Mouse (Mus musculus) embryonic facial prominence, embryonic 13.5 days (tissue): Measurements from ENCODE around the gene Map10. TPM values are rescaled to one million over a fixed set of nuclear protein-coding genes. Genes with fewer than 3 reads are reported as not detected.

Experiments used
- ATAC-seq: fragments of 200-750 bp; cut with Nextera tagmentation; 2 replicates; pipeline ENCODE4 v1.8.0; 2017; ENCODE audit warnings: low read depth; ENCODE audit not compliant: insufficient number of reproducible peaks, insufficient read depth, low FRiP score, low TSS enrichment
- H3K27ac ChIP-seq: fragments of 300-500 bp; sonication (generic); 2 replicates; pipeline ENCODE4 v1.5.1; 2015; ENCODE audit warnings: moderate library complexity, mild to moderate bottlenecking, inconsistent platforms
- H3K27me3 ChIP-seq: fragments of 300-500 bp; sonication (generic); 2 replicates; pipeline ENCODE4 v1.6.1; 2015; ENCODE audit warnings: mild to moderate bottlenecking, inconsistent platforms
- H3K36me3 ChIP-seq: fragments of 300-500 bp; sonication (generic); 2 replicates; pipeline ENCODE4 v1.6.1; 2015; ENCODE audit warnings: mild to moderate bottlenecking, inconsistent platforms
- H3K4me1 ChIP-seq: fragments of 300-500 bp; sonication (generic); 2 replicates; pipeline ENCODE4 v1.6.1; 2015; ENCODE audit warnings: inconsistent platforms
- H3K4me2 ChIP-seq: fragments of 300-500 bp; sonication (generic); 2 replicates; pipeline ENCODE4 v1.6.1; 2015; ENCODE audit warnings: moderate library complexity, mild to moderate bottlenecking, inconsistent platforms
- H3K4me3 ChIP-seq: fragments of 300-500 bp; sonication (generic); 2 replicates; pipeline ENCODE4 v1.5.1; 2015; ENCODE audit warnings: mild to moderate bottlenecking, inconsistent platforms
- H3K9ac ChIP-seq: fragments of 300-500 bp; sonication (generic); 2 replicates; pipeline ENCODE4 v1.6.1; 2015; ENCODE audit warnings: mild to moderate bottlenecking, inconsistent platforms
- H3K9me3 ChIP-seq: fragments of 300-500 bp; sonication (generic); 2 replicates; pipeline ENCODE4 v1.6.1; 2016; ENCODE audit warnings: inconsistent platforms
- WGBS: fragments of 180-500 bp; shearing (Covaris S2); methylation state at CpG from one replicate; pipeline ENCODE4 v1.1.7; 2015; ENCODE audit warnings: mixed read lengths; 5-methylcytosine and 5-hydroxymethylcytosine counted together
- polyA plus RNA-seq: library from polyadenylated mRNA; unstranded; fragments of >200 nt; fragmentation: Nextera tagmentation; extraction: Ambion mirVana; gene quantifications from 2 replicates; pipeline ENCODE4 v1.2.1, GENCODE M21; 2015

The Map10 gene
- polyA plus RNA-seq, 1 experiment from 2014 or later, result 5.7 TPM

DNA sequence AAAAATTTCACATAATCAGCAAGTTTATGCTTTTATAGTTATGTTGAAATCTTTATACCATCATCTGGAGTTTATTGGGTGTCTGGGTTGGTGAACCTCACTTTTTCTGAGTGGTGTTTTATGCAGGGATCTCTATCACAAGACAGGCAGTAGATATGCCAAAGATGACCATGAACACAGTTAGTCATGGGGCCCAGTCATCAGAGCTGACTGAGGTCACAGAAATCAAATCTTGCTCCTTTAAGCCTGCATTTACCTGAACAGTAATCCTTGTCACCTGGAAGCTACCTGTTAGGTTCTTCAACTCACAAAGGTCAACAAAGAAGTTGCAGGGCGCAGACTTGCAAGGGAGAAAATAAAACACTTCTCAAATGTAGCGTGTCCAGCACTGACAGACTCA lies 14.8 kb upstream of the Map10 start:
- H3K27me3 ChIP-seq, result no peaks in the 10 kb centered on the region
- H3K4me1 ChIP-seq, result peaks cover 11% of the 10 kb centered on the region

DNA sequence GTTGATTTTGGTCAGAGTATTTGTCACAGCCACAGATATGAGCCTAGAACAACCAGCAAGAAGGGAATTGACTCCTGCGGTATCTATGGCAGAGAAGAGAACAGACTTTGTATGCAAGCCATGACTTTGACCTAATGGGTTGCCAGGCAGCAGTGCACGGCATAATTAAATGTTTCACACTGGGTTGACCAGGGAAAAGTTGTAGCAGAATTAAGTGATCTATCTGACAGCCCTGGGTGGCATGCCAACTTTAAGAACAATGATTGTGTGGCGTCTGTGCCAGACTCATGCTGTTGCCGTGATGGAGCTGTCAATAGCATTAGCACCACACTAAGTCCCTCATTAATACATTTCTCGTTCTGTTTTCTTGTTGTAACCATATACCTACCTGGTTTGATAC lies 11.1 kb upstream of the Map10 start:
- Histone ChIP-seq H3K9ac (no peak overlapping the region), H3K9me3 (no peaks in the 10 kb centered on the region), H3K27ac (no peak overlapping the region), H3K4me3 (no peak overlapping the region), H3K4me1 (0 out of 2 replicates have a peak, but pooled peaks cover 8% of the 10 kb centered on the region), H3K4me2 (no peak overlapping the region), H3K36me3 (no peaks in the 10 kb centered on the region), H3K27me3 (no peaks in the 10 kb centered on the region)
- no peak for ATAC-seq
- WGBS, result 85% methylated on average over 5 of the region's 5 CpGs

More for the DNA sequence above, 14.8 kb upstream of the Map10 start:
- H3K9me3 ChIP-seq, result no peaks in the 10 kb centered on the region
- 90% methylated on average over 2 of the region's 2 CpGs for WGBS
- H3K4me2 ChIP-seq, result no peak overlapping the region
- no peaks in the 10 kb centered on the region for H3K36me3 ChIP-seq
- no peak overlapping the region for H3K9ac ChIP-seq
- H3K27ac ChIP-seq, result no peak overlapping the region
- no peak for ATAC-seq
- no peak overlapping the region for H3K4me3 ChIP-seq

DNA sequence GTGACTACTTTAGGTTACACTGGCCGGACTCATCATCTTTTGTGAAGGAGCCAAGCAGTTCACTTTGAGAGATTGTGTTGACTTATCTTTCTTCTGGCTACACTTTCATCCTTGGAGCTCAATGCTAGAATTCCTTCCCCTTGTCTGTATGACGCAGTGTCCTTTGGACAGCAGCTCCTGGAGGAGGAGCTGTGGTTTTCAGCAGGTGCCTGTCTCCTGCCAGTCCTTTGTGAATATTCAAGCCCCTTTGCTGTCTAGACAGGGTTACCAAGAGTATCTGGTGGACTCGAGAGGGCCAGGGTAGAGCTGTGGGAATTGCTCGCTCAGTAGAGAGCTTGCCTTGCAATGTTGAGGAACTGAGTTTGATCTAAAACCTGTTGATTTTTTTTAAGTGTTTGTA lies 10.7 kb upstream of the Map10 start:
- ATAC-seq, result no peak
- 73% methylated on average over 4 of the region's 4 CpGs for WGBS
- Histone ChIP-seq H3K36me3 (no peaks in the 10 kb centered on the region), H3K4me1 (0 out of 2 replicates have a peak, but pooled peaks cover 8% of the 10 kb centered on the region), H3K4me2 (no peak overlapping the region), H3K9me3 (no peaks in the 10 kb centered on the region), H3K27me3 (no peaks in the 10 kb centered on the region), H3K9ac (no peak overlapping the region), H3K27ac (no peak overlapping the region), H3K4me3 (no peak overlapping the region)

DNA sequence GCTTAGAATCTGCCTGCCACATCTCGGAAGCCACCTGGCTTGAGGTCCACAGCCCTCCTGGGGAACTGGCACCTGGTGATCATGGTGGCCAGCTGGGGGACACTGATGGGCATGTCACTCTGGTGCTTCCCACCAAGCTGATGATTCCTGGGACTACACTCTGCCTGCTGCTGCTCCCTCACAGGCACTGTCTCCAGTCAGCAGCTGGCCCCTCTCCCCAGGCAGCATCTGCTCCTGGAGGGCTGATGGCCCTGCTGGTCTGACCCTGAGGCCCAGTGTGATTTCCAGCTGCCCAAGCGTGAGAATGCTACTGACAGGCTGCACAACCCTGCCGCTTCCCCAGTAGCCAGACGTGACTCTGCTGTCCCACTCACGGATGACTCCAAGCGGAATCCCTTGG lies 9.2 kb upstream of the Map10 start:
- H3K4me1 ChIP-seq, result peaks cover 11% of the 10 kb centered on the region
- H3K27ac ChIP-seq, result no peak overlapping the region
- H3K36me3 ChIP-seq, result no peaks in the 10 kb centered on the region
- H3K9ac ChIP-seq, result no peak overlapping the region
- no peak for ATAC-seq
- no peak overlapping the region for H3K4me2 ChIP-seq
- 90% methylated on average over 6 of the region's 6 CpGs for WGBS
- no peaks in the 10 kb centered on the region for H3K27me3 ChIP-seq
- no peaks in the 10 kb centered on the region for H3K9me3 ChIP-seq
- H3K4me3 ChIP-seq, result no peak overlapping the region

DNA sequence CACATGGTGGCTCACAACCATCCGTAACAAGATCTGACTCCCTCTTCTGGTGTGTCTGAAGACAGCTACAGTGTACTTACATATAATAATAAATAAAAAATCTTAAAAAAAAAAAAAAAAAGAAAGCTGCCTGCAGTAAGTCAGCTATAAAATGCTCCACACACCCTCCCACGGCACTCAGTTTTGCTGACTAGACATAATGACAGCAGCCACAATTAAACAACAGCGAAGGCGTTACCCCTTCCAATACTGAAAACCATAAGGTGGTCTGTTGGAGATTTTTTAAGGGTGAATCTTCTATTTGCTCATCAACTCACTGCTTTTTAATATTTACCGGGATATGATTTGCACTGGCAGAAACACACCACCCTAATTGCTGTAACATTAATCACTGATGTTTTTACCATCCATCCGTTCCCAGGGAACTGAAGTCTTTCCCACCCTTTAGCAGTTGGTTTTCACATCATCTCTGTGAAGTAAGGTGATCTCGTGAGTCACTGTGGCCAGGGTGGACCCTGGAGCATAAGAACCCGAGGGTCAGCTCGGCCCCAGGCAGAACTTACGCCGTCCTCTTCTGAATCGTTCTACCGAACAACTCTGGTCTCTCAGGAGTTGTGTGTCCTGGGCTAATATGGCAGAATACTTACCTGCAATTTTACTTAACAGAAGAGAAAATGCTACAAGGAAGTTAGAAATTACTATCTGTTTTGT lies 7.5 kb upstream of the Map10 start:
- Histone ChIP-seq H3K4me2 (no peak overlapping the region), H3K36me3 (no peaks in the 10 kb centered on the region), H3K4me1 (peaks cover 22% of the 10 kb centered on the region), H3K4me3 (no peak overlapping the region), H3K9ac (no peak overlapping the region), H3K9me3 (no peaks in the 10 kb centered on the region), H3K27ac (no peak overlapping the region), H3K27me3 (no peaks in the 10 kb centered on the region)
- ATAC-seq, result no peak
- WGBS, result 82% methylated on average over 12 of the region's 13 CpGs

DNA sequence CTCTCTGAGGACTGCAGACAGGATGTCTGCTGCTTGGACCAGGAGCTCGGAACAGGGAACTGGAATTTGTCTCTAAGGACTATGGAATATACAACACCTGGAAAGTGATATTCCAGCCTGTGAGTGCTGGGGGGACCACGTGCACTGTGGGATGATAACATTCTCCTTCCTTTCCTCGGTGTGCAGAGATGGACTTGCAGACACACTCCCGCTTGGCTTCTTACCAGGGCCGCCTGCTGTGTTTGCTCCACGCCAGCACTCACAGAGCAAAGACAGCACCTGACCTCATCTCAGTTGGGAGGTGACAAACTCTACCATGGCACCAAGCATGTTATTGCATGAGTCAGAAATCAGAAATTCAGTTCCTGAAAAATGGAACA lies 7.0 kb upstream of the Map10 start:
- H3K4me3 ChIP-seq, result no peak overlapping the region
- H3K4me1 ChIP-seq, result peaks cover 22% of the 10 kb centered on the region
- H3K9ac ChIP-seq, result no peak overlapping the region
- no peaks in the 10 kb centered on the region for H3K36me3 ChIP-seq
- WGBS, result 72% methylated on average over 6 of the region's 6 CpGs
- no peaks in the 10 kb centered on the region for H3K27me3 ChIP-seq
- H3K4me2 ChIP-seq, result no peak overlapping the region
- H3K9me3 ChIP-seq, result no peaks in the 10 kb centered on the region
- no peak for ATAC-seq
- no peak overlapping the region for H3K27ac ChIP-seq

DNA sequence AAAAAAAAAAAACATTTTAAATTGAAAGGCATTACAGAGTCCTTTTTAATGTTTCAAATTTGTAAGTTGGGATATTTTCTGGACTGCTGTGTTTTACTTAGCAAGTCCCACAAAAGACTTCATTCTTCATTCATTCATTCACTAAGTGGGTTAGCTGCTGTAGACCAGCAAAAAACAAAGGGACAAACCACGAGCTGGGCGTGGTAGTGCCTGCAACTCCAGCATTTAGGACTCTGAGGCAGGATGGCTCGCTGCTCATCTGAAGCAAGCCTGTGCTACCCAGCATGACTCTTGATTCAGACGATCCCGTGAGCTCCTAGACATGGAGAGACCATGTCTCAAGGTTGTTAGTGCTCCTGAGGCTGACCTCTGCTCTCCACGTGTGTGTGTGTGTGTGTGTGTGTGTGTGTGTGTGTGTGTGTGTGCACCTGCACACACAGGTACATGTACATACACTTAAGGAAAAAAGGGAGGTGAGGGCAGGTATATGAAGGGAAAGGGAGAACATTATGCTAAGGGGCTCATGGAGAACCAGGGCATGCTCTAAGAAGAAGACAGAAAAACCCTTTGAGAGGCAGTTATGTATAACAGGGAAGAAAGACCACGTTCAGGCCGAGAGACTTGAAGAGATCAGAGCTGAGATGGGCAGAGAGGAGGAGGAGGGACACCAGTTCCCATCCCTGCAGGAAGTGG lies 4.3 kb upstream of the Map10 start:
- no peak overlapping the region for H3K27ac ChIP-seq
- H3K4me1 ChIP-seq, result peaks cover 27% of the 10 kb centered on the region
- H3K36me3 ChIP-seq, result peaks cover 2% of the 10 kb centered on the region; the same call in 1 of the 2 replicates
- H3K4me2 ChIP-seq, result no peak overlapping the region
- no peak overlapping the region for H3K9ac ChIP-seq
- no peak overlapping the region for H3K4me3 ChIP-seq
- WGBS, result 57% methylated on average over 8 of the region's 8 CpGs
- H3K27me3 ChIP-seq, result no peaks in the 10 kb centered on the region
- ATAC-seq, result no peak
- peaks cover 6% of the 10 kb centered on the region for H3K9me3 ChIP-seq

DNA sequence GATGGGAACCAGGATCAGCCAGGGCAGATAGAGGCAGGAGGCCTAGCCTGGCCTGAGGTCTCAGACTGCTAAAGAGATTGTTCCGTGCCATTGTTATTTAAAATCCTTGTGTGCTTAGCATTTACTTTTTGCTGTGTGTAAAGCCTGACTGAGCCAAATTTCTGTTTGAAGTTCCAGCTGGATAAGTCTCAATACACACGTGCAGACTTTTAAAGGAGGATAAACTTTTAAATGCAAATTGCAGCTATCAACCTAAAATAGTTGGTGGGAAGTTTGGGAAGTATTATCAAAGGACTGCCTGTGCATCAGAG lies 3.8 kb upstream of the Map10 start:
- H3K9ac ChIP-seq, result no peak overlapping the region

DNA sequence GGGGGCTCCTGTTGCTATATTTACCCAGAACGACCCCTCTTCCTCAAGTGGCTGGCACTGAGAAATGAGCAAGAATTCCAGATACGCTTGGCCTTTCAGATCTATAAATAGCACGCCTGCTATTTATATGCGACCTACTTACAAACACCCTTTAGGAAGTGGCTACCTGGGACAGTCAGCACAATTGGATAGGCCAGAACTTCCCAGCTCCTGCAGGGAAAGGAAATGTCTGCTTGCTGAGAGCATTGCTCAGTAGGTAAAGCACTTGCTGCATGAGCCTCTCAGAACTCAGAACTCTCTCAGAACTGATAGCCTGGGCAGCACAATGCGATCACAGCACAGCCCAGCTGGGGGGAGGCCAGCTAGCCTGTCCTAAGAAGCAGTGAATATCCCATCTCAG lies 3.4 kb upstream of the Map10 start:
- Histone ChIP-seq H3K9me3 (peaks cover 14% of the 10 kb centered on the region), H3K36me3 (peaks cover 10% of the 10 kb centered on the region), H3K27ac (no peak overlapping the region), H3K27me3 (no peaks in the 10 kb centered on the region), H3K4me3 (no peak overlapping the region), H3K4me1 (peaks cover 27% of the 10 kb centered on the region), H3K4me2 (no peak overlapping the region), H3K9ac (no peak overlapping the region)
- WGBS, result 35% methylated on average over 5 of the region's 5 CpGs
- ATAC-seq, result no peak

More for the DNA sequence above, 3.8 kb upstream of the Map10 start:
- Histone ChIP-seq H3K27ac (no peak overlapping the region), H3K4me2 (no peak overlapping the region), H3K4me1 (peaks cover 27% of the 10 kb centered on the region), H3K27me3 (no peaks in the 10 kb centered on the region), H3K36me3 (peaks cover 7% of the 10 kb centered on the region), H3K9me3 (peaks cover 11% of the 10 kb centered on the region), H3K4me3 (no peak overlapping the region)
- WGBS, result 23% methylated on average over 2 of the region's 2 CpGs
- no peak for ATAC-seq

DNA sequence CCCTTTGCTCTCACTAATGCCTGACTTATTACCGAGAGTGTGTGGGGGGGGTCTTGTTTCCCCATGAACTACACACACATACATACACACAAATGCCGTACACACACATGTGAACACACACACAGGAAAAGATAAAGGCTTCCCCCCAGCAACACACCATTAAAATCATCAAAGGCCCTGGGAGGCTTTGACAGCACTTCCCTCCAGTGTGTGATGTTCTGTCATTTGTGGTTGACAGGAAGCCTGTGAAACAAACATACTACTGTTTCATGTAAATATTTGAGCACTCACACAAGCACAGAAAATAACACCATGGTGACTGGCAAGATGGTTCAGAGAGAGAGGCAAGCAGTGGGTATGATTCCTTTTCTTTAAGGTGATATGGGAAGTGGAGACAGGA lies 2.4 kb upstream of the Map10 start:
- Histone ChIP-seq H3K27ac (no peak overlapping the region), H3K27me3 (no peaks in the 10 kb centered on the region), H3K36me3 (peaks cover 20% of the 10 kb centered on the region), H3K4me2 (no peak overlapping the region), H3K9ac (no peak overlapping the region), H3K9me3 (peaks cover 25% of the 10 kb centered on the region), H3K4me3 (no peak overlapping the region), H3K4me1 (peaks cover 27% of the 10 kb centered on the region)
- no peak for ATAC-seq
- WGBS, result 90% methylated on average over 2 of the region's 2 CpGs

DNA sequence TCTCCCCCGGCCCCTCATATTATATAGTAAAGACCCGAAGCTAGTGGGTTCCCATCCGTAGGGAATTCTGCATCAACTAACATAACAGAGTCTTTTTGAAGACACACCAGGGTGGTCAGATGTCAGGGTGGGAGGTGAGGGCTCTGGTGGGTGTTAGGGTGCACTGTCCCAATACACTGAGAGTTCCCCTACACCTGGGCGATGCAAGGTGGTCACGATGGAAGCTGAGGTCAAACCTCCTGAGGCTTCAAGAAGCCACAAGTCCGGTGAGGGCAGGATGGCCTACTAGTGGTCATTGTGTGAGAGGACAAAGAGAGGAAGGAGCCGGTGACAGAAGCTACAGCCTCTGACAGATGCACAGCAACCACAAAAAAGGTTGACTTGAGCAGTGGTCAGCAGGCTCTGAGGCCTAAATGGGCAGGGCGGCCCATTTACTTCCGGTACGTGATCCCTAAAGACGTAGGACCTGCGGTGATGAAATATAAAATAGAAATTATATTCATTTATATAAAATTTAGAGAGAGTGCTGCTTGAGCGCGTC lies 389 bp upstream of the Map10 start:
- H3K27ac ChIP-seq, result no peak overlapping the region
- no peak for ATAC-seq
- 77% methylated on average over 14 of the region's 14 CpGs for WGBS
- H3K36me3 ChIP-seq, result peaks cover 21% of the 10 kb centered on the region
- H3K27me3 ChIP-seq, result no peaks in the 10 kb centered on the region
- peaks cover 26% of the 10 kb centered on the region for H3K9me3 ChIP-seq
- peak overlapping the region; percentile 87 for H3K4me2 ChIP-seq
- H3K4me3 ChIP-seq, result peak overlapping the region; percentile 57
- no peak overlapping the region for H3K9ac ChIP-seq
- peaks cover 19% of the 10 kb centered on the region for H3K4me1 ChIP-seq

DNA sequence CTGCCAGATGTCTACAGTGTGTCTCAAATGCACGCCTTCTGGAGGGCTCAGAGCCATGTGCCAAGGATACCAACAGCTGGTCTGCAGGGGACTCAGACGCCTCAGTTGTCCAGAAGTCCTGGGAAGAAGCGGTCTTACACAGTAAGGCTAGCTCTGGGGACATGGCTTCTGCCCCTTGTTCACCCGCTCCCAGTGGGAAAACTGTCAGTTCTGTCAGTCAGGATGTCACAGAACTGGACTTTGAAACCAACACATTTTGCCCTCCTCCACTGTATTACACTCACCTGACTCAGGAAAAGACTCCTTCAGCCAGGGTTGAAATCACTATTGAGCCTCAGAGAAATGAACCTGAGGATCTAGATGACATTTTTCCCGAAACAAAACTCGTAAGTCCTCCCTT lies 802 bp downstream of the Map10 start:
- peak overlapping the region; percentile 84 for H3K9ac ChIP-seq
- 95% methylated on average over 6 of the region's 6 CpGs for WGBS
- H3K9me3 ChIP-seq, result peaks cover 26% of the 10 kb centered on the region
- ATAC-seq, result peak; percentile 48; the same call in 1 of the 2 replicates
- H3K36me3 ChIP-seq, result peaks cover 21% of the 10 kb centered on the region
- H3K4me1 ChIP-seq, result peaks cover 16% of the 10 kb centered on the region
- H3K4me2 ChIP-seq, result peak overlapping the region; percentile 87
- peak overlapping the region; percentile 57 for H3K4me3 ChIP-seq
- no peaks in the 10 kb centered on the region for H3K27me3 ChIP-seq
- H3K27ac ChIP-seq, result peak overlapping the region; percentile 51; the same call in 1 of the 2 replicates
